Mouse (Mus musculus) C3H10T1/2 (cell line): Measurements from ENCODE around the gene Pml. TPM values are rescaled to one million over a fixed set of nuclear protein-coding genes. Genes with fewer than 3 reads are reported as not detected.

ENCODE experiments used
- polyA plus RNA-seq, 2 experiments: library from polyadenylated mRNA; unstranded; fragments of >200 nt; fragmentation: generic; extraction: Trizol; gene quantifications; one replicate each; pipeline ENCODE4 v1.2.1; 2012; ENCODE audit warnings: missing spikeins in 2 of 2

Pml gene
- 10 to 100 TPM; 21.4 to 22.8 TPM for polyA plus RNA-seq

DNA sequence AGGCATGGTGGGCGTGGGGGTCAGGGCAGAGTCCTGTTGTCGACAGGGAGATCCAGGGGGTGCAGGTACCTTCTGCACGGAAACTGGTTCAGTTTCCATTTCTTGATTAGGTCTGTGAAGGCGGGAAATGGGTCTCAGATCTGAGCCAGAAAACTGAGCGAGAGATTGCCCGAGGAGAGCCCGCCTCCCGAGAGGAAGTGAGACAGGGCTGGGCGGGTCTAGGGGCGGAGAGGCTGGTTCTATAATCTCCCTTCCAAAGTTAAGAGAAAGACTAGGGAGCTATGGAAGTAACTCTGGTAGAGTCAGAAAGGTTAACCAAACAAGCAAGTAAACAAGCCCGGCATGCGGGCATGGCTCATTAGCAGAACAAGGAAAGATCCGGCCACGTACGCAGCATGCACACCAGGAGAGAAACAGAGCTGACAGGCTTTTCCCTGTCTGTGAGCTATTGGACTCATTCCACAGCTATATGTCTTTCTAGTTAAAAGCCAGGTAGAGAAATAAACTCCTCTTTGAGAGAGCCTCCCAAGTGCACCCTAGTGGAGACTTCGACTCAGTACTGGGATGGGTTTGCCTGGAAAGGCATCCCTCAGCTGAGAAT lies at the start of gene Pml:
Gene Pml, minus strand, starts transcription at position 195 of the 601 bp plus-strand sequence.

DNA sequence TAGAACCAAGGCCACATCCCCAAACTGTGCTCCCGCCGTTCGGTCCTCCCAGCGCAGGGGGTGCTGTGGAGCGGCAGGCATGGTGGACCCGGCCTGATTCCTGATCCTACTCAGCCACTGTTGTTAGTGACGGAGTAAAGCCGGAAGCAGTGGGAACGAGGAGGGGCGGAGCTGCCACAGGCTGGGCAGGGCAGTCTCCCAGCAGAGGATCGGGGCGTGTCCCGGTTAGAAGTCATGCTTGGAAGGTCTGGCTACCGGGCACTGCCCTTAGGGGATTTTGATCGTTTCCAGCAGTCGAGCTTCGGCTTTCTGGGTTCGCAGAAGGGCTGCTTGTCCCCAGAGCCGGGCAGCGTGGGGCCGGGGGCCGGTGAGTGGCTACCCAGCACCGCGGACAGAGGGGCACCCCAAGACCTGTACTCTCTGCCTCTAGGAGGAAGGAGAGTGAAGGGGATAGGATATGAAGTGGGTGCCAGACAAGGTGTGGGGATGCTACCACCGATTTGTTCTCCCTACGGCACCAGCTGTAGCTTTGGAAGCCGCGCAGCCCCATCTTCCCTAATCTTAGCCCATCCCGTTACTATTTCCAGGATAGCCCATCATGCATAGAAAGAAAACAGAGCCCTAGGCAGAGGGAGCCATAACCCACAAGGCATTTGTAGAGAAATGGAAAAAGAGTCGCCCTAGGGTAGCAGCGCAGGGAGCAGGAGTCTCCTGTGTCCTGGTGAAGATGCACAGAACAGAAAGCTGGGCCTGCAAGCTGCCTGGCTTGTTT lies 3.6 kb upstream of the Pml start, which contains the start of gene Stoml1:
Gene Stoml1, plus strand, starts transcription at position 132 of the 772 bp plus-strand sequence.

DNA sequence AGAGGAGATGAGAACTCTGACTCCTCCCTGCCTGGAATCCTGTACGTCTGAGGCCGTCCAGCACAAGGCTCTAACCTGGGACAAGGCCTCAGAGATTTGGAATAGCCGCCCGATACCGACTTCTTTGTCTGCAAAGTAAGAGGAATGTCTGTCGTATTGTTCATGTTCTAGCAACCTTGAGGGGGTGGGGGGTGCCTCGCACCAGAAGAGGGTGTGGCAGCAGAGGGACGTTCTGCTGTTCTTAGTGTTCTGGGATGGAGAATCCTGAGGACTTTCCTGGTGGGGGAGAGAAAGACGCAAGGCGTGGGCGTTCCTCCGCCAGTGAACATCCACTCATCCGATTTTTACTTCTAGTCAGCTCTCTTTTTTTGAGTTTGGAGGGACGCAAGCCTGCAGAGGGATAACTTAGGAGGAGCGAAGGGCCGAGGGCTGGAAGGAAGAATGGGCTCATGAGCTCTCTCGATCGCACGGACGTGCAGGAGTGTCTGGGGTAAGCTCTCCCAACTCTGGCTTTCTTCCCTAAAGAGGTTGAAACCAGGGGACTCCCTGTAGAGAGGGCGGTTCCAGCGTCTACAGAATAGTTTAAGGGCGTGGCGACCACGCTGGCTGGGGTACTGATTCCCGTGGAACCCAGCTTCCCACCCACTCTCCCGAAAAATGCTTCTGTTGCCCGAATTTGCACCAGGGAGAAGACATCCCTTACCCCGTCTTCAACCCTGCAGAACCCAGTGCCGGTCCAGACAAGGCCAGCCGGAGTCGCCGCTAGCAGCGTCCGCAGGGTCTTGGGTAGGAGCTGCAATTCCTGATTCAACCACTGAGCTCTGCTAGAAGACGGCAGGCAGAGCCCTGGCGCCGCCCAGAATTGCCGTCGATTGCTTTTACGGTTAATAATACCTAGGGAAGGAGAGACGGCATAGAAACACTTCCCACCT lies 45.8 kb downstream of the Pml start, which contains the start of the genes Islr and Islr2:
Gene Islr, minus strand, starts transcription at position 791 of the 932 bp plus-strand sequence.
Gene Islr2, minus strand, starts transcription at position 804 of the 932 bp plus-strand sequence.

Other genes starting within 250 kb of the Pml start
- not detected for gene Cyp11a1, start 243.4 kb downstream of the Pml start, polyA plus RNA-seq
- gene Stra6, start 186.0 kb downstream of the Pml start, polyA plus RNA-seq: 1 to 10 TPM in 1 of 2 experiments, under 1 TPM in 1; 0.15 to 4.2 TPM
- gene Ccdc33, start 131.0 kb downstream of the Pml start, polyA plus RNA-seq: under 1 TPM in 1 of 2 experiments, not detected in 1; 0.14 TPM
- 100 to 1,000 TPM in 1 of 2 experiments, under 1 TPM in 1; 0.76 to 401 TPM for gene Islr, start 45.5 kb downstream of the Pml start, polyA plus RNA-seq
- under 1 TPM in 1 of 2 experiments, not detected in 1; 0.05 TPM for gene Islr2, start 45.5 kb downstream of the Pml start, polyA plus RNA-seq
- 10 to 100 TPM in 1 of 2 experiments, 1 to 10 TPM in 1; 8.4 to 39.9 TPM for gene Stoml1, start 3.4 kb upstream of the Pml start, polyA plus RNA-seq
- 100 to 1,000 TPM; 112 to 610 TPM for gene Loxl1, start 63.4 kb upstream of the Pml start, polyA plus RNA-seq
- not detected for gene Tbc1d21, start 120.7 kb upstream of the Pml start, polyA plus RNA-seq
- gene Insyn1, start 238.8 kb upstream of the Pml start, polyA plus RNA-seq: 10 to 100 TPM; 10.1 to 26.7 TPM